Mouse (Mus musculus) midbrain, embryonic 14.5 days (tissue): ENCODE measurements around the gene Ndufa6. TPM values are rescaled to one million over a fixed set of nuclear protein-coding genes. Genes with fewer than 3 reads are reported as not detected.

Experiments
- ATAC-seq: fragments of 200-750 bp; cut with Nextera tagmentation; 2 replicates; pipeline ENCODE4 v1.8.0; 2017; ENCODE audit warnings: moderate number of reproducible peaks, moderate library complexity; ENCODE audit not compliant: low FRiP score, low TSS enrichment
- DNase-seq: peaks from one replicate; pipeline ENCODE4 v3.0.0-alpha.2; 2015
- H3K27ac ChIP-seq: fragments of 300-500 bp; sonication (generic); replicated peaks from 2 replicates; pipeline ENCODE4 v1.5.1; 2014; ENCODE audit warnings: mild to moderate bottlenecking, low read depth, low read length, moderate library complexity
- H3K27me3 ChIP-seq: fragments of 300-500 bp; sonication (generic); 2 replicates; pipeline ENCODE4 v1.6.1; 2014; ENCODE audit warnings: low read length, control low read depth, mixed read lengths; ENCODE audit not compliant: control insufficient read depth, insufficient read depth
- H3K36me3 ChIP-seq: fragments of 300-500 bp; sonication (generic); 2 replicates; pipeline ENCODE4 v1.6.1; 2014; ENCODE audit warnings: low read length, control low read depth; ENCODE audit not compliant: control insufficient read depth, insufficient read depth
- H3K4me1 ChIP-seq: fragments of 300-500 bp; sonication (generic); 2 replicates; pipeline ENCODE4 v1.6.1; 2014; ENCODE audit warnings: mild to moderate bottlenecking, antibody characterized with exemption, low read length, control low read depth; ENCODE audit not compliant: control insufficient read depth, insufficient read depth
- H3K4me2 ChIP-seq: fragments of 300-500 bp; sonication (generic); 2 replicates; pipeline ENCODE4 v1.6.1; 2014; ENCODE audit warnings: mild to moderate bottlenecking, low read length, moderate library complexity
- H3K4me3 ChIP-seq: fragments of 300-500 bp; sonication (generic); replicated peaks from 2 replicates; pipeline ENCODE4 v1.5.1; 2014; ENCODE audit warnings: low read depth, low read length
- H3K9ac ChIP-seq: fragments of 300-500 bp; sonication (generic); replicated peaks from 2 replicates; pipeline ENCODE4 v1.6.1; 2014; ENCODE audit warnings: mild to moderate bottlenecking, low read length, moderate library complexity
- H3K9me3 ChIP-seq: fragments of 300-500 bp; sonication (generic); 2 replicates; pipeline ENCODE4 v1.6.1; 2016; ENCODE audit warnings: low read length, control low read depth, mixed read lengths; ENCODE audit not compliant: control insufficient read depth
- WGBS: fragments of 180-500 bp; shearing (Covaris S2); extraction: QIAGEN DNeasy Blood & Tissue Kit; methylation state at CpG from one replicate; pipeline ENCODE4 v1.1.7; 2014; 5-methylcytosine and 5-hydroxymethylcytosine counted together
- polyA plus RNA-seq: library from polyadenylated mRNA; unstranded; fragments of >200 nt; fragmentation: Nextera tagmentation; extraction: Ambion mirVana; gene quantifications from 2 replicates; pipeline ENCODE4 v1.2.1, GENCODE M21; 2014

Gene Ndufa6
- polyA plus RNA-seq, 1 experiment from 2014 or later, result 375 TPM

GRCm38 (mm10) chr15:82382441-82382840 lies 28.3 kb upstream of the Ndufa6 start:
- H3K27ac ChIP-seq, result no peak overlapping the region
- H3K4me3 ChIP-seq, result no peak overlapping the region
- H3K9me3 ChIP-seq, result no peaks in the 10 kb centered on the region
- ATAC-seq (no peak), DNase-seq (no peak)
- no peaks in the 10 kb centered on the region for H3K36me3 ChIP-seq
- peaks cover 8% of the 10 kb centered on the region for H3K4me1 ChIP-seq
- H3K27me3 ChIP-seq, result no peaks in the 10 kb centered on the region
- 90% methylated on average over 2 of the region's 2 CpGs for WGBS
- H3K9ac ChIP-seq, result no peak overlapping the region
- H3K4me2 ChIP-seq, result no peak overlapping the region

DNA sequence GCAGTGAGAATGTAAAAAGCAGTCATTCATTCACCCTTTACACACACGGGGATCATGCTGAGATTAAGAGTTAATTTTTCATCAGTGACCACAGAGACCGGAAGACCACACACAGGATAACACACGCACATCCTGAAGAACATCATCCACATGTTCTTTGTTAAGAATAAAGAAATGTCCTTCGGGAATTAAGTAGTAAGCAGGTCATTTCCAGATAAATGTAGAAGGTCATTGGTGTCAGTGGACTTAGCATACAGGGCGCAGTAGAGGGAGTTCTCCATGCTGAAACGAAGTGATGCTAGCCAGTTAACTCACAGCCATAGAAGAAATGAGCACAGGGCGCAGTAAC lies 26.6 kb upstream of the Ndufa6 start:
- Histone ChIP-seq H3K36me3 (no peaks in the 10 kb centered on the region), H3K27me3 (no peaks in the 10 kb centered on the region), H3K9ac (peak overlapping the region; percentile 40; the same call in 1 of the 2 replicates), H3K4me1 (peaks cover 8% of the 10 kb centered on the region), H3K4me3 (peak overlapping the region; percentile 29), H3K4me2 (peak overlapping the region; percentile 54), H3K27ac (no peak overlapping the region), H3K9me3 (no peaks in the 10 kb centered on the region)
- peak; percentile 11 for DNase-seq
- WGBS, result 33% methylated on average over 7 of the region's 7 CpGs
- no peak for ATAC-seq

- ATAC-seq, result peak; percentile 55
These were observed 26.0 kb upstream of the Ndufa6 start, which contains the start of gene Cyp2d22 for GRCm38 (mm10) chr15:82379871-82380713. Gene Cyp2d22, minus strand, starts transcription at chr15:82380260.

GRCm38 (mm10) chr15:82379511-82379870 lies 25.4 kb upstream of the Ndufa6 start:
- Histone ChIP-seq H3K9ac (no peak overlapping the region), H3K4me3 (peak overlapping the region; percentile 21), H3K27me3 (no peaks in the 10 kb centered on the region), H3K9me3 (no peaks in the 10 kb centered on the region), H3K4me2 (peak overlapping the region; percentile 54), H3K36me3 (no peaks in the 10 kb centered on the region), H3K27ac (no peak overlapping the region), H3K4me1 (peaks cover 8% of the 10 kb centered on the region)
- DNase-seq (no peak), ATAC-seq (peak; percentile 40; the same call in 1 of the 2 replicates)
- 22% methylated on average over 7 of the region's 7 CpGs for WGBS

More at GRCm38 (mm10) chr15:82379871-82380713, 26.0 kb upstream of the Ndufa6 start, which contains the start of gene Cyp2d22:
- Histone ChIP-seq H3K4me2 (peak within 1 kb of the TSS; percentile 54), H3K9ac (peak within 1 kb of the TSS; percentile 40; the same call in 1 of the 2 replicates), H3K4me3 (peak within 1 kb of the TSS; percentile 29), H3K4me1 (peaks cover 8% of the 10 kb centered on the region), H3K9me3 (no peaks in the 10 kb centered on the region), H3K36me3 (no peaks in the 10 kb centered on the region), H3K27ac (no peak within 1 kb of the TSS), H3K27me3 (no peaks in the 10 kb centered on the region)
- under 1% methylated on average over 19 of the region's 24 CpGs for WGBS
- DNase-seq, result peak; percentile 49

GRCm38 (mm10) chr15:82378261-82379180 lies 24.4 kb upstream of the Ndufa6 start:
- no peaks in the 10 kb centered on the region for H3K36me3 ChIP-seq
- 51% methylated on average over 15 of the region's 15 CpGs for WGBS
- DNase-seq, result no peak

GRCm38 (mm10) chr15:82377701-82378100 lies 23.6 kb upstream of the Ndufa6 start:
- Histone ChIP-seq H3K36me3 (no peaks in the 10 kb centered on the region), H3K27me3 (no peaks in the 10 kb centered on the region), H3K4me3 (no peak overlapping the region), H3K9ac (no peak overlapping the region), H3K27ac (no peak overlapping the region), H3K9me3 (no peaks in the 10 kb centered on the region), H3K4me2 (no peak overlapping the region), H3K4me1 (peaks cover 8% of the 10 kb centered on the region)
- ATAC-seq (no peak), DNase-seq (no peak)
- WGBS, result 81% methylated on average over 5 of the region's 5 CpGs

More at GRCm38 (mm10) chr15:82378261-82379180, 24.4 kb upstream of the Ndufa6 start:
- Histone ChIP-seq H3K27me3 (no peaks in the 10 kb centered on the region), H3K4me2 (no peak overlapping the region), H3K4me3 (no peak overlapping the region), H3K9ac (no peak overlapping the region), H3K4me1 (peaks cover 8% of the 10 kb centered on the region), H3K27ac (no peak overlapping the region), H3K9me3 (no peaks in the 10 kb centered on the region)
- ATAC-seq, result no peak

DNA sequence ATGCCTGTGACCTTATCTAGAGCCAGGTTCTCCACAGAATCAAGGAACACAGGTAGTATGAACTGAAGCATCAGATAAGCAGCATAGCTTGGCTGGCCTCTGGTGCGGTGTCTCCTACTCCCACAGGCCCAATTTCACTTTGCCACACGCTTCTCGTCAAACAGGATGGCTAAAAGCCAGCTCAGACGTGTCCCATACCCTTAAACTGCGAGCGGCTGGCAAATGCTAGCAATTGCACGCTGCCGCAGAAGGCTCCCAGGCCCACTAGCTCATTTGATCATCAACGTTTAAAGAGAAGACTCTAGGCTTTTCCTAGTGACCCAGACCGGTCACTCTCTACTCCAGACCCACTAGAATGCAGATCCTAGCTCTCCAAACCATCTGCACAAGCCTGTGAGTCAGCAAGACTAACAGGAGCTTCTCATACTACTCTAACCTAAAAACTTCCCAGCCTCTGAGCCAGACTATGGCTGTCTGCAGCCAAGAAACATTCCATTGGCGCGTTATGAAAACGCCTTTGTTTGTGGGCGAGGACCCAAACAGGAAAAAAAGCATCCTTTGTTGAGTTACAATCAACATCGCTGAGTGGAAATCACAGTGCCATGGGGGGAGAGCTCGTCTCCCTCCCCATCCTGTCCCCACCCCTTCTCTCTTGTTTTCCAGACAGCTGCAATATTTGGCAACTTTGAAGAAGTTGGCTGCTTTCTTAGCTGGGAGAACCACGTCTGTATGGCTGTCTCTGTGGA lies 22.4 kb upstream of the Ndufa6 start:
- Histone ChIP-seq H3K27me3 (no peaks in the 10 kb centered on the region), H3K9ac (no peak overlapping the region), H3K36me3 (no peaks in the 10 kb centered on the region), H3K4me1 (peaks cover 8% of the 10 kb centered on the region), H3K27ac (0 out of 2 replicates have a peak overlapping the region, but pooled peaks have one; percentile 8), H3K4me2 (no peak overlapping the region), H3K4me3 (no peak overlapping the region), H3K9me3 (no peaks in the 10 kb centered on the region)
- ATAC-seq (no peak), DNase-seq (peak; percentile 22)
- WGBS, result 70% methylated on average over 17 of the region's 17 CpGs

- WGBS, result 89% methylated on average over 9 of the region's 9 CpGs
- no peak for DNase-seq
These were observed 21.7 kb upstream of the Ndufa6 start for GRCm38 (mm10) chr15:82375855-82376254.

More at GRCm38 (mm10) chr15:82375855-82376254, 21.7 kb upstream of the Ndufa6 start:
- ATAC-seq, result no peak
- H3K9me3 ChIP-seq, result no peaks in the 10 kb centered on the region
- H3K36me3 ChIP-seq, result no peaks in the 10 kb centered on the region
- no peak overlapping the region for H3K27ac ChIP-seq
- H3K4me2 ChIP-seq, result no peak overlapping the region
- no peak overlapping the region for H3K9ac ChIP-seq
- H3K4me3 ChIP-seq, result no peak overlapping the region
- H3K4me1 ChIP-seq, result peaks cover 5% of the 10 kb centered on the region
- no peaks in the 10 kb centered on the region for H3K27me3 ChIP-seq
